Mouse (Mus musculus): ENCODE results near the gene Gna15. TPM values are rescaled to one million over a fixed set of nuclear protein-coding genes. Genes with fewer than 3 reads are reported as not detected.
A peak's percentile ranks its signal among the peaks of the same experiment; 100 is the strongest.

The Gna15 gene
- polyA plus RNA-seq, 1 experiment from 2014 or later, result 0.77 TPM

GRCm38 (mm10) chr10:81542727-81543460 is 18.9 kb upstream of the Gna15 start:
- no peak overlapping the region for H3K4me2 ChIP-seq (ENCODE audit: low read depth, low read length)
- no peak overlapping the region for H3K27ac ChIP-seq (replicated peaks; ENCODE audit: low read depth, low read length)
- H3K27me3 ChIP-seq (ENCODE audit: control insufficient read depth, insufficient read depth, low read length), result no peaks in the 10 kb centered on the region
- H3K36me3 ChIP-seq (replicated peaks; ENCODE audit: control insufficient read depth, insufficient read depth, low read depth, low read length), result no peaks in the 10 kb centered on the region; the same call in 1 of the 2 replicates
- peaks cover 5% of the 10 kb centered on the region for H3K4me1 ChIP-seq (ENCODE audit: control insufficient read depth, insufficient read depth, low read length)
- H3K9ac ChIP-seq (replicated peaks; ENCODE audit: low read length), result 0 out of 2 replicates have a peak overlapping the region, but pooled peaks have one; percentile 18
- ATAC-seq (replicated peaks; ENCODE audit: insufficient number of reproducible peaks, low FRiP score, low TSS enrichment, low read depth) (no peak), DNase-seq (ENCODE audit: low spot score) (no peak)
- peak overlapping the region; percentile 6; the same call in 1 of the 2 replicates for H3K4me3 ChIP-seq (ENCODE audit: low read depth, low read length)
- WGBS, result 76% methylated on average over 7 of the region's 7 CpGs
- H3K9me3 ChIP-seq (replicated peaks; ENCODE audit: control insufficient read depth, low read length), result no peaks in the 10 kb centered on the region

GRCm38 (mm10) chr10:81541803-81542202 is 17.8 kb upstream of the Gna15 start:
- 71% methylated on average over 10 of the region's 10 CpGs for WGBS
- Histone ChIP-seq H3K36me3 (replicated peaks; ENCODE audit: control insufficient read depth, insufficient read depth, low read depth, low read length) (no peaks in the 10 kb centered on the region; the same call in 1 of the 2 replicates), H3K9ac (replicated peaks; ENCODE audit: low read length) (no peak overlapping the region)

GRCm38 (mm10) chr10:81541363-81541762 is 17.3 kb upstream of the Gna15 start:
- DNase-seq (ENCODE audit: low spot score) (no peak), ATAC-seq (replicated peaks; ENCODE audit: insufficient number of reproducible peaks, low FRiP score, low TSS enrichment, low read depth) (no peak)
- no peak overlapping the region for H3K27ac ChIP-seq (replicated peaks; ENCODE audit: low read depth, low read length)
- H3K9ac ChIP-seq (replicated peaks; ENCODE audit: low read length), result no peak overlapping the region
- H3K4me2 ChIP-seq (ENCODE audit: low read depth, low read length), result no peak overlapping the region
- no peaks in the 10 kb centered on the region; the same call in 1 of the 2 replicates for H3K36me3 ChIP-seq (replicated peaks; ENCODE audit: control insufficient read depth, insufficient read depth, low read depth, low read length)
- no peaks in the 10 kb centered on the region for H3K9me3 ChIP-seq (replicated peaks; ENCODE audit: control insufficient read depth, low read length)
- H3K27me3 ChIP-seq (ENCODE audit: control insufficient read depth, insufficient read depth, low read length), result no peaks in the 10 kb centered on the region
- 89% methylated on average over 5 of the region's 5 CpGs for WGBS
- peaks cover 5% of the 10 kb centered on the region for H3K4me1 ChIP-seq (ENCODE audit: control insufficient read depth, insufficient read depth, low read length)
- no peak overlapping the region for H3K4me3 ChIP-seq (ENCODE audit: low read depth, low read length)

More at GRCm38 (mm10) chr10:81541803-81542202, 17.8 kb upstream of the Gna15 start:
- Histone ChIP-seq H3K4me3 (ENCODE audit: low read depth, low read length) (no peak overlapping the region), H3K4me1 (ENCODE audit: control insufficient read depth, insufficient read depth, low read length) (peaks cover 5% of the 10 kb centered on the region), H3K27me3 (ENCODE audit: control insufficient read depth, insufficient read depth, low read length) (no peaks in the 10 kb centered on the region), H3K4me2 (ENCODE audit: low read depth, low read length) (no peak overlapping the region), H3K9me3 (replicated peaks; ENCODE audit: control insufficient read depth, low read length) (no peaks in the 10 kb centered on the region), H3K27ac (replicated peaks; ENCODE audit: low read depth, low read length) (no peak overlapping the region)
- no peak for ATAC-seq (replicated peaks; ENCODE audit: insufficient number of reproducible peaks, low FRiP score, low TSS enrichment, low read depth)
- no peak for DNase-seq (ENCODE audit: low spot score)

GRCm38 (mm10) chr10:81538321-81539048 is 14.5 kb upstream of the Gna15 start:
- H3K27me3 ChIP-seq (ENCODE audit: control insufficient read depth, insufficient read depth, low read length), result no peaks in the 10 kb centered on the region
- no peak for DNase-seq (ENCODE audit: low spot score)
- H3K36me3 ChIP-seq (replicated peaks; ENCODE audit: control insufficient read depth, insufficient read depth, low read depth, low read length), result no peaks in the 10 kb centered on the region; the same call in 1 of the 2 replicates
- no peak for ATAC-seq (replicated peaks; ENCODE audit: insufficient number of reproducible peaks, low FRiP score, low TSS enrichment, low read depth)
- H3K27ac ChIP-seq (replicated peaks; ENCODE audit: low read depth, low read length), result no peak overlapping the region
- no peaks in the 10 kb centered on the region for H3K9me3 ChIP-seq (replicated peaks; ENCODE audit: control insufficient read depth, low read length)
- no peak overlapping the region for H3K4me3 ChIP-seq (ENCODE audit: low read depth, low read length)
- no peak overlapping the region for H3K4me2 ChIP-seq (ENCODE audit: low read depth, low read length)
- H3K9ac ChIP-seq (replicated peaks; ENCODE audit: low read length), result no peak overlapping the region
- WGBS, result 91% methylated on average over 3 of the region's 3 CpGs
- H3K4me1 ChIP-seq (ENCODE audit: control insufficient read depth, insufficient read depth, low read length), result peaks cover 4% of the 10 kb centered on the region

GRCm38 (mm10) chr10:81537429-81537828 is 13.4 kb upstream of the Gna15 start:
- Histone ChIP-seq H3K9ac (replicated peaks; ENCODE audit: low read length) (no peak overlapping the region), H3K9me3 (replicated peaks; ENCODE audit: control insufficient read depth, low read length) (no peaks in the 10 kb centered on the region), H3K27ac (replicated peaks; ENCODE audit: low read depth, low read length) (no peak overlapping the region), H3K4me2 (ENCODE audit: low read depth, low read length) (no peak overlapping the region), H3K4me1 (ENCODE audit: control insufficient read depth, insufficient read depth, low read length) (no peaks in the 10 kb centered on the region), H3K36me3 (replicated peaks; ENCODE audit: control insufficient read depth, insufficient read depth, low read depth, low read length) (no peaks in the 10 kb centered on the region; the same call in 1 of the 2 replicates), H3K27me3 (ENCODE audit: control insufficient read depth, insufficient read depth, low read length) (no peaks in the 10 kb centered on the region), H3K4me3 (ENCODE audit: low read depth, low read length) (no peak overlapping the region)
- ATAC-seq (replicated peaks; ENCODE audit: insufficient number of reproducible peaks, low FRiP score, low TSS enrichment, low read depth), result no peak
- WGBS, result 94% methylated on average over 2 of the region's 2 CpGs
- DNase-seq (ENCODE audit: low spot score), result no peak

- Histone ChIP-seq H3K27ac (replicated peaks; ENCODE audit: low read depth, low read length) (no peak overlapping the region), H3K9ac (replicated peaks; ENCODE audit: low read length) (no peak overlapping the region), H3K36me3 (replicated peaks; ENCODE audit: control insufficient read depth, insufficient read depth, low read depth, low read length) (no peaks in the 10 kb centered on the region; the same call in 1 of the 2 replicates), H3K4me1 (ENCODE audit: control insufficient read depth, insufficient read depth, low read length) (no peaks in the 10 kb centered on the region), H3K27me3 (ENCODE audit: control insufficient read depth, insufficient read depth, low read length) (no peaks in the 10 kb centered on the region), H3K4me3 (ENCODE audit: low read depth, low read length) (no peak overlapping the region), H3K9me3 (replicated peaks; ENCODE audit: control insufficient read depth, low read length) (no peaks in the 10 kb centered on the region), H3K4me2 (ENCODE audit: low read depth, low read length) (no peak overlapping the region)
- DNase-seq (ENCODE audit: low spot score) (no peak), ATAC-seq (replicated peaks; ENCODE audit: insufficient number of reproducible peaks, low FRiP score, low TSS enrichment, low read depth) (no peak)
- 82% methylated on average over 6 of the region's 6 CpGs for WGBS
Measured at GRCm38 (mm10) chr10:81536734-81537133, 12.7 kb upstream of the Gna15 start.

GRCm38 (mm10) chr10:81534826-81535225 is 10.8 kb upstream of the Gna15 start:
- Histone ChIP-seq H3K9ac (replicated peaks; ENCODE audit: low read length) (no peak overlapping the region), H3K9me3 (replicated peaks; ENCODE audit: control insufficient read depth, low read length) (no peaks in the 10 kb centered on the region), H3K4me1 (ENCODE audit: control insufficient read depth, insufficient read depth, low read length) (no peaks in the 10 kb centered on the region), H3K4me3 (ENCODE audit: low read depth, low read length) (no peak overlapping the region), H3K27me3 (ENCODE audit: control insufficient read depth, insufficient read depth, low read length) (no peaks in the 10 kb centered on the region), H3K4me2 (ENCODE audit: low read depth, low read length) (no peak overlapping the region), H3K27ac (replicated peaks; ENCODE audit: low read depth, low read length) (no peak overlapping the region), H3K36me3 (replicated peaks; ENCODE audit: control insufficient read depth, insufficient read depth, low read depth, low read length) (peaks cover 6% of the 10 kb centered on the region)
- no peak for ATAC-seq (replicated peaks; ENCODE audit: insufficient number of reproducible peaks, low FRiP score, low TSS enrichment, low read depth)
- peak; percentile 6 for DNase-seq (ENCODE audit: low spot score)
- 60% methylated on average over 16 of the region's 16 CpGs for WGBS

GRCm38 (mm10) chr10:81526779-81527178 is 2.8 kb upstream of the Gna15 start:
- Histone ChIP-seq H3K4me1 (ENCODE audit: control insufficient read depth, insufficient read depth, low read length) (no peaks in the 10 kb centered on the region), H3K27me3 (ENCODE audit: control insufficient read depth, insufficient read depth, low read length) (no peaks in the 10 kb centered on the region), H3K9ac (replicated peaks; ENCODE audit: low read length) (no peak overlapping the region), H3K36me3 (replicated peaks; ENCODE audit: control insufficient read depth, insufficient read depth, low read depth, low read length) (peaks cover 6% of the 10 kb centered on the region; the same call in 1 of the 2 replicates), H3K4me3 (ENCODE audit: low read depth, low read length) (no peak overlapping the region), H3K9me3 (replicated peaks; ENCODE audit: control insufficient read depth, low read length) (no peaks in the 10 kb centered on the region), H3K4me2 (ENCODE audit: low read depth, low read length) (no peak overlapping the region), H3K27ac (replicated peaks; ENCODE audit: low read depth, low read length) (no peak overlapping the region)
- WGBS, result 15% methylated on average over 14 of the region's 14 CpGs
- DNase-seq (ENCODE audit: low spot score) (peak; percentile 81), ATAC-seq (replicated peaks; ENCODE audit: insufficient number of reproducible peaks, low FRiP score, low TSS enrichment, low read depth) (no peak)
